Mouse (Mus musculus) cerebellum, adult 18-20 months (tissue): Measurements from ENCODE around the gene St6galnac5.
A peak's percentile ranks its signal among the peaks of the same experiment; 100 is the strongest.

Experiments used
- DNase-seq, 2 experiments: peaks; one replicate each; pipeline ENCODE4 v3.0.0; 2021

Gene St6galnac5

GRCm38 (mm10) chr3:152981988-152982387, at the start of gene St6galnac5:
TSS of gene St6galnac5 (minus strand) at chr3:152982246.
- DNase-seq, result peak in 1 of 2 experiments; percentile 12

GRCm38 (mm10) chr3:153030756-153031155, 48.7 kb upstream of the St6galnac5 start:
- DNase-seq, result no peak

GRCm38 (mm10) chr3:153024016-153024415, 42.0 kb upstream of the St6galnac5 start:
- no peak for DNase-seq

GRCm38 (mm10) chr3:153018051-153018450, 36.0 kb upstream of the St6galnac5 start:
- DNase-seq, result no peak

- DNase-seq, result no peak
These were observed 34.3 kb upstream of the St6galnac5 start for GRCm38 (mm10) chr3:153016355-153016754.

GRCm38 (mm10) chr3:153006893-153007292, 24.8 kb upstream of the St6galnac5 start:
- DNase-seq, result no peak

- no peak for DNase-seq
These were observed 16.9 kb upstream of the St6galnac5 start for GRCm38 (mm10) chr3:152998901-152999300.

GRCm38 (mm10) chr3:152998106-152998505, 16.1 kb upstream of the St6galnac5 start:
- no peak for DNase-seq

GRCm38 (mm10) chr3:152993608-152994007, 11.6 kb upstream of the St6galnac5 start:
- no peak for DNase-seq

- DNase-seq, result no peak
These were observed 8.7 kb upstream of the St6galnac5 start for GRCm38 (mm10) chr3:152990787-152991186.

GRCm38 (mm10) chr3:152980978-152981974, 770 bp downstream of the St6galnac5 start:
- DNase-seq, result peak; percentile 10 to 29

GRCm38 (mm10) chr3:152980431-152980830, 1.6 kb downstream of the St6galnac5 start:
- DNase-seq, result no peak

GRCm38 (mm10) chr3:152979481-152980092, 2.5 kb downstream of the St6galnac5 start:
- no peak for DNase-seq

GRCm38 (mm10) chr3:152971373-152971772, 10.7 kb downstream of the St6galnac5 start:
- no peak for DNase-seq

GRCm38 (mm10) chr3:152969774-152970347, 12.2 kb downstream of the St6galnac5 start:
- no peak for DNase-seq

GRCm38 (mm10) chr3:152961855-152962376, 20.1 kb downstream of the St6galnac5 start:
- DNase-seq, result no peak

GRCm38 (mm10) chr3:152958358-152959150, 23.5 kb downstream of the St6galnac5 start:
- peak; percentile 38 to 52 for DNase-seq

GRCm38 (mm10) chr3:152956771-152957170, 25.3 kb downstream of the St6galnac5 start:
- DNase-seq, result no peak

GRCm38 (mm10) chr3:152956038-152956437, 26.0 kb downstream of the St6galnac5 start:
- DNase-seq, result no peak

GRCm38 (mm10) chr3:152951634-152952545, 30.2 kb downstream of the St6galnac5 start:
- DNase-seq, result no peak

- DNase-seq, result no peak
These were observed 31.1 kb downstream of the St6galnac5 start for GRCm38 (mm10) chr3:152950914-152951313.
